Mouse (Mus musculus): ENCODE data around the gene Col19a1.
"Not testable (repeated sequence)": the region's sequence is repeated elsewhere in the genome, so short reads cannot be mapped to it uniquely, and the experiment has no call there.

Col19a1 gene

DNA sequence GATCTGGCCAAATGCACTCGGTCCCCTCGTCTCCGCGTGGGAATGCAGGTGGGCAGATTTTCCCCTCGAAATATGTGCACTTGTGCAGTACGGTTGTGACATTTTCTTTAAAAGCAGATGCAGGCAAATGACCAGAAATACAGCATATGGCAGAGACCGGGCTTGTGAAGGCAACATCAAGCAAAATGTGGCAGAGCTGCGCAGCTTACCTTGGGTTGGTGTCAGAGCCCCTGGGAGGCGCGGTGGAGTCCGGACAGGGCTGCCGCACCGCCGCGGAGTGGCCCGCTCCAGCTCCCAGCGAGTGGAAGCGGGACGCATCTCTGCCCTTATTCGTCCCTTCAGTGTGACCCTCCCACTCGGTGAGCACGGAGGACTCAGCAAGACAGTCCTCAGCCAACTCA is at the start of gene Col19a1:
Gene Col19a1, minus strand, starts transcription at position 332 of the 401 bp plus-strand sequence.
- no peak for DNase-seq (ENCODE audit: low read depth, low spot score)

DNA sequence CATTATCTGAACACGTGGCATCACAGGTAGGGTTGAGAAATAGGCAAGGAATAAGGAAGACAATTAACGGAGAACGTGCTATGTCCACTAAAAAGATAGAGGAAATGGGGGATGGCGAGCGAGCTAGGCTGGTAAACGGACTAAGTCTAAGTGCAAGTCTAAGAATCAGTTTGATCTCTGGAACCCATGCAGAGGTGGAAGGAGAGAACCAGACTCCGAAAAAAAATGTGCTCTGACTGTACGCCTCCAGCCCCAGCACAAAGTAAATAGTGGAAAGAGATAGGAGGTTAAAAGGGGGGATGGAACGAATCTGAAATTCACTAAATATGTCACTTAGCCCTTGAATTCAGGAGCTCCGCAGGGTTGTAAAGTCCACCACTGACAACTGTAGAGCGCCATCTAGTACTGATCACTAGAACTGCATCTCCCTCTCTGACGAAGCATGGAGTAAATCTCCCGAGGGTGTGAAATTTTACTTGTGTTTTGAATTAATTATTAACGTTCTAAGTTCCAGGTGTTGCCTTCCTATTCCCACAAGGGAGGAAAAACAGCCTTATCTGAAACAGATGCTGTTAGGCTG is 46.4 kb upstream of the Col19a1 start:
- peak; percentile 11 for DNase-seq (ENCODE audit: low read depth, low spot score)

DNA sequence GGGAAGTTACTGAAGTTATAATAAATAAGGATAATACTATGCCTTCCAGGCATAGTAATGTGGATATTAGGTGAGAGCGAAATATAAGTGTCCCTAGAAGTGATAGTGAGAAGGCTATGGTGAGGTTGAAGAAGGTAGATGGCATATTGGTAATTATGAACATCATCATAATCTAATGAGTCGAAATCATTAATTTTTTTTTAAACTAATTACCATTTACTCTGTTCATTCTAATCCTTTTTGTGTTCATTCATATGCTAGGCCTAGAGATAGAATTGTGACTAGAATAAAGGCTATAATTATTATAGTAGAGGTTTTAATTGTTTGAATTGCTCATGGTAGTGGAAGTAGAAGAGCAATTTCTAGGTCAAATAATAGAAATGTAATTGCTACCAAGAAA is 25.3 kb upstream of the Col19a1 start:
- not testable (repeated sequence) for DNase-seq (ENCODE audit: low read depth, low spot score)

DNA sequence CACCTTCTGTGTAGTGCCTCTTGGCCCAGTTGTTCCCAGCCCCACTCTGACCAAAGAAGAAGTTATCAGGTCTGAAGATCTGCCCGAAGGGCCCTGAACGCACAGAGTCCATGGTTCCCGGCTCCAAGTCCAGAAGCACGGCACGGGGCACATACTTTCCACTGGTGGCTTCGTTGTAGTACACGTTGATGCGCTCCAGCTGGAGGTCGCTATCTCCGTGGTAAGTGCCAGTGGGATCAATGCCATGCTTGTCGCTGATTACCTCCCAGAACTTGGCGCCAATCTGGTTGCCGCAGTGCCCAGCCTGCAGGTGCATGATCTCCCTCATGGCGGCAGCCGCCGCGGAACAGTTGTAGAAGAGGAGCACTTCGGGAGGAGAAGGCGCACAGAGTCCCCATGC is 7.8 kb upstream of the Col19a1 start:
- no peak for DNase-seq (ENCODE audit: low read depth, low spot score)

DNA sequence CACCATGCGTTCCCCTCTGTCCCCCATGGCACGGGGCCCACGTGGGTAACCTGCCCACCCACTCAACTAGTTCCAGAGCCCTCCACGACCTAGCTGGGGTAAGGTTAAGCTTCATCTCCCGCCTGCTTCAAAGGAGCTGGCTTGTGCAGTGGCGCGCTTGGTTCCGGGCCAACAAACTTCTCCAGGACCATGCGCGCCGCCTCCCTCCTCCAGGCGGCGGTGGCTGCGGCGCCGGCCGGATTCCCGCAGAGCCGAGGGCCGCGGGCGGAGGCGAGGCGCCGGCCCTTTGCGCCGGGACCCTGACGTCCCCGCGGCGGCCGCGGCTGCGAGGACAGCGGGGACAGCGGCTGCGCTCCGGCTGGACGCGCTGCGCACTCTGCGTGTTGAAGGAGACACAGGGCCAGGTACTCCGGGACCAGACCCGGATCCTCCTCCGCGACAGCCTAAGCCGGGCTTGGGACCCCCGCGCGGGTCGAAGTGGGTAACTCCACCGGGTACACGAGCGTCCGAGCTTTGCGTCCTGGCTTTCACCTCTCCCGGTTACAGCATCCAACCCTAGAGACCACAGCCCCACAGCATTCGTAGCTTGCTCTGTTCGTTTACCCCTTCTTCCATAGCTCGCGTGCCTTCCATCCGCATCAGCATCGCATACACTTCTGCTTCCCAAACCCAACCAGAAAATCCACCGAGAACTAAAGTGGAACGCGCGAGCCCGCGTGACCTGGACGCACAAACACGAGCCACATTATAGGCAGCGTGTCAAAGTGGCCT is 717 bp downstream of the Col19a1 start:
- DNase-seq (ENCODE audit: low read depth, low spot score) = peak; percentile 15

DNA sequence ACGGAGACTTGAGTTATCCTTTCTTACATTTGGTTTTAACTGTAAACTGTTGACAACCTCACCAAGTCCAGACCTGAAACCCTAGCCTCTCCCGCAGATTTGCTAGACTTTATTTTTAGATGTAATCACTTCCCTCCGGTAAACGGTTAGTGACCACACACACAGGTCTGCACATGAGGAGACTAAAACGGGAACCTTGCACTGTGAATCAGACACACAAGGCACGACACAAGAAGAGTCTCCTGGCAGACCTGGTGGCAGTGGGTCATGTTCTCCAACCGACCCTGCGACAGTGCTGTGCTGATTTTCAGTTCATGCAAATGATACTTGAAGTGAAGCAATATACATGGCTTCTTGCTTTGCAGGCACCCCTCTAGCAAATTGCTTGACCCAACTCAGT is 14.7 kb downstream of the Col19a1 start:
- DNase-seq (ENCODE audit: low read depth, low spot score) = no peak

DNA sequence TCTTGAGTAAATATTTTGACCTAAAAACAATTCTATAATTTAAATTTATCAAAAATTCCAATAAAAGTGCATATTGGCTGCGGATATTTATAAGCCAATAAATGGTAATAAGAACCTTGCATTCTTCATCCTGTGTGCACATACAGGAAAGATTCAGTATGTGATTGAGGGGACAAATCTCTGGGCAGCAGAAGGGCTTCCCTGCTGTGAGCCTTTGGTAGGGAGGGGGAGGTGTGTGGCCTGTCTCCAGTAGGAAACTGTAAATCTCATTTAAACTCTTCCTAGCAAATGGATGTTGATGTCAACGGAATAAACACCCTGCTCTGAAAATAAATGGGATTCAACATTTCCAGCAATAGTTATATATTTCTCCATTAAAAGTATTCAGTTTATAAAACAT is 23.2 kb downstream of the Col19a1 start:
- DNase-seq (ENCODE audit: low read depth, low spot score) = no peak

DNA sequence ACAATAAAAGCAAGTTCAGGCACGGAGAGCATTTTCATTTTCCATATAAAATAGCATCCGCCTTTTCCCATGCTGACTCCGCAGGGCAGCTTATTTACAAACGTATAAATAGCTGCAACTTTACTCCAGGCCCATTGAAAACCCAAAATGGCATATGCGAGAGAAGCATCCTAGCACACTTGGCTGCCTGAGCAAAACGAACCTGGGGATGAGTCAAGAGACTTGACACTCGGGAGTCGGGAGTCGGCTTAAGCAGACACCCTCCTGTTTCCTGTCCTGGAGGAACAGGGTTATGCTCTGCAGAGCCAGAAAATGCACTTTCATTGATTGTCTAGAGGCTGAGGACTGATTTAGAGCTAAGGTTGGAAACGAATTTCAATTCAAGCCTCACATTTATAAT is 29.3 kb downstream of the Col19a1 start:
- peak; percentile 8 for DNase-seq (ENCODE audit: low read depth, low spot score)

DNA sequence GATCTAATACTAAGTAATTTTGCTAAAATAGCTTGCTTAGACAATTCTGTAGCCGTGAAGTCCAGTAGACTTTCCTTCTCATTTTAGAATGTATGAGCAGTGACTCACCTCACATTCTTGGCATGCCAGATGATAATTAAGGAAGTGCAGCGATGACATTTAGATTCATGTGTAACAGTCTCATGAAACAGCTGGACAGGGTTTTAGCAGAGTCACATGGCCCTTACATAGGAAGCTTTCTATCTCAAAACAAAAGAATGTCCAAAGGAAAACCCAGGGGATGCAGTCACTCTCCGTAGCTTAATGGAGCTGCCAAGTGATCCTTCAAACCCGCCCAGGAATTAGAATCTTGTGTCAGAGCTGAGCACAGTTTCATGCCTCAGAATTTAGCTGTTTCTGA is 33.8 kb downstream of the Col19a1 start:
- DNase-seq (ENCODE audit: low read depth, low spot score) = peak; percentile 41

DNA sequence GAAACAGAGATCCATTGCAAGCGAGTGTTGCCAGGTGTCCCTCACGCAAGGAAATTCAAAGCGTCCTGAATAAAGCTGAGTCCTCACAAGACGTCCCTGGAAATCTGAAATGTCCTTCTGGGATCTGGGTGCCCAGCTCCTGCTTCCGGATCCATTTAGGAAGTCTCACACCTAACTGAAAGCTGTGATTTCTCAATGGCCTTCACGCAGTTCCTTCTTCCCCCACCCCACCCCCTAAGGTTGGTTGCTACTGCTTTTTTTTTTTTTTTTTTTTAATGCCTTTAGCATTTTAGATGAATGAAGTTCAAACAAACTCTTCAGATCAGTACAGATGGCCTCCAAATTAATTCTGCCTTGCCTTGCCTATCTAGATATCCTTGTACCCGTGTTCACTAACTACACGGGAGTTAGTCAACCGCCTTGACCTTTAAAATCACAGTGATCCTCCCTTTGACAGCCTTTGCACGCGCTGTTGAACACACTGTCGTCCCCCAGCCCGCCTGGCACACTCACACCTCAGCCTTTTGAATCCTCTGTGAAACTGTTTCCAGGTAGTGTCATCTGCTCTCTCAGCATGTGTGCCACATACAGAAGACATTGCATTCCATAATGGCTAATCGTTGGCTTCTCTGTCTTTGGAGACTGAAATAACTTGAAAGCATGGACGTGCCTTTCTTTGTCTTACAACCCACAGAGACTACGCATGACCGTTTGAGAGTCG is 36.6 kb downstream of the Col19a1 start:
- DNase-seq (ENCODE audit: low read depth, low spot score) = no peak

DNA sequence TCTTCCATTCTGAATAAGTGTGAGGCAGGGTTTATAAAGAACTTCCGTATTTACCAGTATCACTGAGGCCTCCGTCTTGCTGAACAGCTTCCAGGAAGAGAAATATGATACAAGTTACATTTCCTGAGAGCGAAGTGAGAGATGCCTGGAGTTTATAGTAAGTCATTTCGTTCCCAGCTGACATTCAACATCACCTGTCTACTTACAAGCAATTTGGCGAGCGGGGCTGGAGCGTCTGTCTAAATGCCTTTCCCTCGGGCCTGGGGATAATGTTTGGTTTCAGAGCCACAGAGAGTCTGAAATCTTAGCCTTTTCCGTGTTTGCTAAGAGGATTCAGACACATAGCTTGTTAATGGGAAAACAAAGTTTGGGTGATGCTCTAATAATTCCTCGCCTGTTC is 37.2 kb downstream of the Col19a1 start:
- peak; percentile 35 for DNase-seq (ENCODE audit: low read depth, low spot score)

DNA sequence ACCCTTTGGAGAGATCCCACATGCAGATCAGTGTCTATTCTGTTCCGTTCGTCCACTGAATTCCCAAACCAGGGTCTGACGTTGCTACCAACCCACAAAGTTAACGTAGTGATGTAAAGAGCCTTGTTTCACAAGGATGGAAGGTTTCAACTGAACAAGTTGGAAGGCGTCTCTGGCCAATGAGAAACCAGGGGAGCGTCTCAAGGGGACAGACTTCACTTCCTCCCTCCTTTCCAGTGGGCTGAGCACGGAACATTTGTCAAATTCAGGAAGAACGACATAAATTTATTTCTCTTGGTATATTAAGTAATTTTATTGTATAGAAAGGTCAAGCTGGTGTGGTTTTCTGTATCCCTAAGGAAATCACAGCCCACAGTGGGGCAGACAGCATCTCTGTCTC is 38.2 kb downstream of the Col19a1 start:
- DNase-seq (ENCODE audit: low read depth, low spot score) = no peak

DNA sequence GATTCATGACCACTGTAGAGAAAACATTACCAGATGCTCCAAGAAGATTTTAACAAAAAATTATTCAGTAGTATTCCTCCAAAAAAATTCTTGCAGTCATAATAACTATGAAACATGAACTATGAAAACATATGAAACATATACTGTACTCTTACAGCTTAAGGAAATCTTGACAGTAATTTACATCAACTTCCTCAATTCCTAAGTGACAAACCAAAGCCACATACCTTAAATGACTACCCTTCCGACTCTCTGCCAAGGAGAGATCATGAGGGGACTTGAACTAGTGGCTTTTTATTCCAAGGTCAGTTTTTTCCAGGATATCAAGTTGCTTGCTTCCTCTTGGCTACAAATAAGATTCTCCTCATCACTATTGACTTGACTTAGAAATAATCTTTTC is 39.7 kb downstream of the Col19a1 start:
- no peak for DNase-seq (ENCODE audit: low read depth, low spot score)

DNA sequence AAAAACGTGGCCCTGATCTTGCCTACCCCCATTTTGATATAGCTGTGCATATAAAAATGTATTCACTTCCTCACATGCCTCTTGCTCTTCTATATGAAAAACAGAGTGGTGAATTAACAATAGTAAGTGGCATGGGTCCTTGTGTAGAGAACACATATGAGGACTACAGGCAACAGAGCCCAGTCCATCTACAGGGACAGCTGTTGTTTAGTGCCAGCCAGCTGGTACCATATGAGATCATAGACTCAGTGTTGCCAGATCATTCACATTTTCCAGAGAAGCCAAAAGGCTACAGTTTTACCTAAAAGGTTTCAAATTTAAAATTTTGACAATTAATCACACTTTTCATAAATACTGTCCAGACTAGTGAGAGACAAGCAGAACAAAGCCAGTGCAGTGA is 47.4 kb downstream of the Col19a1 start:
- no peak for DNase-seq (ENCODE audit: low read depth, low spot score)

DNA sequence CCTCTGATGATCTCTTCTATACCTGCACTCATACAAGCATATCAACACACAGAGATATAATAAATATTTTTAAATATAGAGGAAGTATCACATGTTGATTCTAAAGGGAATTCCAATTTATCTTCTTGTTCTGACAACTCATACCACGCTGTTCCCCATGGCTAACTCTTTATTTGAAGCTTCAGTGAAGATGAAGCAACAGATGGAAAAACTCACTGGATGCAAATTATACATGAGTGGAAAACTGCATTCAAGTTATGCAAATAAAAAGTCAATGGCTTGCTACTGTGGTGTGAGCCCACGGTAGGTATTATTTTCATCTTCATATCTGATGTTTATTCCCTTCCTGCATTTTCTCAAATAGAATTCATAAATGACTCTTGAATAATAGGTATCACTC is 60.1 kb downstream of the Col19a1 start:
- DNase-seq (ENCODE audit: low read depth, low spot score) = no peak

DNA sequence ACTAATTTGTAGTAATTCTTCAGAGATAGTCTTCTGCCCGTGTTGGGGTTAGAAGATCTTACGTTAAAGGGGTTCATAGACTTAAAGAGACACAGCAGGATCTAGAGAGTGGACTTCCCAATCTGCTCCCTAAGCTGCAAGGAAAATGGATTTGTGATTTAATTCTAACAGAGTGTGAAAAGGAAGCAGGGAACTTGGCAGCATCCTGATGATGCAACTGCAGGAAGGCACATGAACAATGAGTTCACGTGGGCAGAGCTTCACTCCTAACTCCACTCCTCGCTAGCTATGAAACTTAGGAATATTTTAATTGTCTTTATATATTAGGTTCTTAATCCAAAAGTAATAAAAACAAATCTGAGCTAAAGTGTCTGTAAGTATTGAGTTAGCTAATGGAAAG is 69.8 kb downstream of the Col19a1 start:
- no peak for DNase-seq (ENCODE audit: low read depth, low spot score)

DNA sequence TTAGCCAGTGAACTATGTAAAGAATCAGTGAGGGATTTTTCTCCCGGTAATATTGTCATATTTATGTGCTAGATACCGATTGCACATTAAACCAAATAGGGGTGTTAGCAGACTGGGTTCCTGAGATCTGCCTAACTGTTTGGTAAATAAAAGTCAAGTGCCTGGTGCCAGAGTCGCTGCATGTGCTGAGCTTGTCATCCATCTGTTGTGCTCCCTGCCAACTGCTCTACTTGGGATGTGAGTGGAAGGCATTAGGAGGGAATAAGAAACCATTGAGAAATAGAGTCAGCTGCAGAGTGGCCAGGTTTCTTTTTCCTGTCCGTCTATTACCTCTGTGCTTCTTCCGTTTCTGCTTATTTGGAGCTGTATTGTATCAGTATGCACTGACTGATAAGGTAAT is 71.9 kb downstream of the Col19a1 start:
- DNase-seq (ENCODE audit: low read depth, low spot score) = no peak

DNA sequence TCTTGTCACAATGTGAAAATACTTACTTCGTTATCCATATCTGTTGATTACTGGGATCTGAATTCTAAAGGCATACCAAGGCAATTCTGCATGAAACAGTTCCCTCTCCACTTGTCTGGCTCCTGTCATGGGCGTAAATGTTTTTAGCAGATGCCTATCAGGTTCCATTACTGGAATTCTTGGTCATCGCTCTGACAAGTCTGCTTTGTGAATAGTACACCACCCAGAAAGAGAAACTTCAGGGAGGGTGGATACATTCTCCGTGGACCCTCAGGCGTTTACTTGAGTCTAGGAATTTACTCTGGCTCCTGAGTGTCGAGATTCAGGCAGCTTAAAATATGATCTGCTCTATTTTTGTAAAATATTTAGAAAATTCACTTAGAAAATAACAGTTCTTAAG is 75.7 kb downstream of the Col19a1 start:
- DNase-seq (ENCODE audit: low read depth, low spot score) = no peak

DNA sequence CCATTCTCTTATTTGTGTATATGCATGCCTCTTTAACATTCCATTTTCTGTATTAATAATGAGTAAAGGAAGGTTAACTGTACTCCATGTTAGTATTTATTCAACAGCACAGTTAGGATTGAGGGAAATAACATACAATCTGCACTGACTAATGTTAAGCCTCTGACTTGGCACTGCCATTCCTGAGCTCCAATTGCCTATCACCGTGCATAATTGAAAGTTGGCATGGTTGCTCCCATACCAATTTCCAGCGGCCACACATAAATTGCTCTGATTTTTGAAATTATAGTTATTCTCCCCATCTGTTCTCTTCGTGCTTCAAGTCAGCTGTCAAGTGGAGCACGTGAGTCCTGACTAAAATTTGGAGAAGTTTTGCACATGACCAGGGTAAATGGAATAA is 91.9 kb downstream of the Col19a1 start:
- no peak for DNase-seq (ENCODE audit: low read depth, low spot score)

DNA sequence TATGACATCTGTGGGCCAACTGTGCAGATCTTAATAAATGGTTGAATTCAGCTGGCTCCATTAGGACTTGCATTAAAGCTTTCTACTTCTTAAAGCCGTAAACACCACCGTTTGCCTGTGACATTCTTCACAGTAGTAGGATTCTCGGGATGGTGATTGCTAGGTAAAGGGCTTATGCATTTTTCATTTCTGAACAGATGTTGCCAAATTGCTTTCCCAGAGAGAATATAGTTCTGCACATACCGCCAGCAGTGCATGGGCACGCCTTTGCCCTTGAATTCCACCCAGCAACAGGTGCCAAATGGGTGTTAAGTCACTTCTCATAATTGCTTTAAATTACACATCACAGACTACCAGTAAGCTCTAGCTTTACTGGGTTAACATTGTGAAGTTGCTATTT is 103.1 kb downstream of the Col19a1 start:
- DNase-seq (ENCODE audit: low read depth, low spot score) = no peak

DNA sequence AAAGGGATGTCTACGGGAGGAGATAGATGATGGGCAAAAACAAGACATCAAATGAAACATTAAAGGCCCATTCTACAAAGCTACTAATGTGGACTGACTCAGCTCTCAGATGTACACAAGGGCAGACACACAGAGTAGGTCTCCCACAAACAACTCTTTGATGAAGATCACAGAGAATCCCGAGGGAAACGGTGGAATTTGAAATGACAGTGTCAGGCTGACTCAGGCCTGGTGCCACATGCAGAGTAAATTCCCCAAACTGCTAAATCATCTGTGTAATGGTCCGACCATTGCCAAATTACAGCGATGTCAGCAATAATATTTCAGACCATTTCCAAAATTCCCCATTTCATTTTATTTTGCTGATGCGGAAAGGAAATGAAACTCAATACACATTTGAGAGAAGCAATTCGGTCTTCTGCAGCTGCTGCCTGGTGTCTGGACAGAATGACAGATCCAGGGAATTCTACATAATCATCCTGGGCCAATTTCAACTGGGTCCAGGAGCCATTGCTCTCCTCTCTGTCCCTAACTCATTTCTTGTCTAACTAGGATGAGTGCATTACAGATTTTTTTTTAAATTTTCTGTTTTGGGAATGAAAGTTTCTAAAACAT is 116.1 kb downstream of the Col19a1 start:
- peak; percentile 27 for DNase-seq (ENCODE audit: low read depth, low spot score)

DNA sequence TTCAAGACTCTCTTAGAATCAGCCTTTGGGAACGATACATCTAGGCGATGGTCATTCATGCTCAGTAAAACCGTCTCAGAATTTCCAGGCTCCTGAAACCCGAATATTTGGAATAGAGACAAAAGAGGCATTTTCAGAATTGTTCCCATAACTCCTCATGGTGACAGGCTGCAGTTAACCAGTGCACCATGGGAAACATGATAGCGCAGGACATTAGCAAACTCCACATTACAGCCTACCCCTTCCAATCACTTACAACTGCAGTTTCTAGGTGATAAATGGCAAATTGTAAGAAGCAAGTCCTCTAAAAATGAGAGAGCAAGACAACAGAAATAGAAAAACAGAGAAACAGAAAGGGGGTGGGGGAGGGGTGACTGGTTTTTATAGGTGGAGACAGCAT is 116.6 kb downstream of the Col19a1 start:
- DNase-seq (ENCODE audit: low read depth, low spot score) = no peak
